Mouse (Mus musculus) lung, embryonic 14.5 days (tissue): ENCODE results near the gene Plaur. TPM values are rescaled to one million over a fixed set of nuclear protein-coding genes. Genes with fewer than 3 reads are reported as not detected.

Source experiments
- ATAC-seq: fragments of 200-750 bp; cut with Nextera tagmentation; 2 replicates; pipeline ENCODE4 v1.8.0; 2017; ENCODE audit warnings: mild to moderate bottlenecking, moderate TSS enrichment, moderate library complexity; ENCODE audit not compliant: insufficient read depth
- DNase-seq: peaks from one replicate; pipeline ENCODE4 v3.0.0-alpha.2; 2015
- H3K27ac ChIP-seq: fragments of 300-500 bp; sonication (generic); 2 replicates; pipeline ENCODE4 v1.5.1; 2014; ENCODE audit warnings: low read depth, mild to moderate bottlenecking, moderate library complexity
- H3K27me3 ChIP-seq: fragments of 300-500 bp; sonication (generic); 2 replicates; pipeline ENCODE4 v1.6.1; 2014; ENCODE audit warnings: low read length, control low read depth; ENCODE audit not compliant: insufficient read depth
- H3K36me3 ChIP-seq: fragments of 300-500 bp; sonication (generic); 2 replicates; pipeline ENCODE4 v1.6.1; 2014; ENCODE audit warnings: control low read depth; ENCODE audit not compliant: insufficient read depth
- H3K4me1 ChIP-seq: fragments of 300-500 bp; sonication (generic); 2 replicates; pipeline ENCODE4 v1.6.1; 2014; ENCODE audit warnings: antibody characterized with exemption, control low read depth; ENCODE audit not compliant: insufficient read depth
- H3K4me2 ChIP-seq: fragments of 300-500 bp; sonication (generic); 2 replicates; pipeline ENCODE4 v1.6.1; 2014; ENCODE audit warnings: mild to moderate bottlenecking
- H3K4me3 ChIP-seq: fragments of 300-500 bp; sonication (generic); 2 replicates; pipeline ENCODE4 v1.5.1; 2014; ENCODE audit warnings: low read depth, low read length
- H3K9ac ChIP-seq: fragments of 300-500 bp; sonication (generic); 2 replicates; pipeline ENCODE4 v1.6.1; 2014
- H3K9me3 ChIP-seq: fragments of 300-500 bp; sonication (generic); 2 replicates; pipeline ENCODE4 v1.6.1; 2016; ENCODE audit warnings: low read depth, low read length, control low read depth
- CTCF ChIP-seq: IDR thresholded peaks from 2 replicates; pipeline ENCODE4 v1.5.1; 2016; ENCODE audit warnings: antibody characterized with exemption, low read depth
- WGBS: fragments of 180-500 bp; shearing (Covaris S2); extraction: QIAGEN DNeasy Blood & Tissue Kit; methylation state at CpG from one replicate; pipeline ENCODE4 v1.1.7; 2014; 5-methylcytosine and 5-hydroxymethylcytosine counted together
- polyA plus RNA-seq: library from polyadenylated mRNA; unstranded; fragments of >200 nt; fragmentation: Nextera tagmentation; extraction: Ambion mirVana; gene quantifications from 2 replicates; pipeline ENCODE4 v1.2.1, GENCODE M21; 2014

Gene Plaur
- polyA plus RNA-seq, 1 experiment from 2014 or later, result 18.1 TPM

DNA sequence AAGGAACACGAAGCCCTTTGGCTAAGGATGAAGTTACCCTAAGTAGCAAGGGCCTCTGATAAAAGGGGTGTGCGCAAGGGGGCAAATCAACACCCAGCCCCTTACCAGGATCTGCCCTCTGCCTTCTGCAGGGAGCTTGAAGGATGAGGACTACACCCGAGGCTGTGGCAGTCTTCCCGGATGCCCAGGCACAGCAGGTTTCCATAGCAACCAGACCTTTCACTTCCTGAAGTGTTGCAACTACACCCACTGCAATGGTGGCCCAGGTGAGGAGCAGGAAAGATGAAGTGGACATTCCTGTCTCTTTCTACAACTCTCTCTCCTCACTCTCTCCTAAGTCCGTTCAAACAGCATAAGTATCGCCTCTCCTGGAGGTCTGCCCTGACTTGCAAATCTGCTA is 10.2 kb downstream of the Plaur start:
- no peaks in the 10 kb centered on the region; the same call in 1 of the 2 replicates for H3K9me3 ChIP-seq
- 72% methylated on average over 6 of the region's 6 CpGs for WGBS
- H3K9ac ChIP-seq, result no peak overlapping the region
- TF ChIP-seq CTCF, result no peak
- H3K27ac ChIP-seq, result no peak overlapping the region
- DNase-seq (peak; percentile 43), ATAC-seq (no peak)
- H3K4me1 ChIP-seq, result no peaks in the 10 kb centered on the region
- H3K27me3 ChIP-seq, result no peaks in the 10 kb centered on the region
- no peak overlapping the region for H3K4me3 ChIP-seq
- peaks cover 25% of the 10 kb centered on the region for H3K36me3 ChIP-seq
- no peak overlapping the region for H3K4me2 ChIP-seq

DNA sequence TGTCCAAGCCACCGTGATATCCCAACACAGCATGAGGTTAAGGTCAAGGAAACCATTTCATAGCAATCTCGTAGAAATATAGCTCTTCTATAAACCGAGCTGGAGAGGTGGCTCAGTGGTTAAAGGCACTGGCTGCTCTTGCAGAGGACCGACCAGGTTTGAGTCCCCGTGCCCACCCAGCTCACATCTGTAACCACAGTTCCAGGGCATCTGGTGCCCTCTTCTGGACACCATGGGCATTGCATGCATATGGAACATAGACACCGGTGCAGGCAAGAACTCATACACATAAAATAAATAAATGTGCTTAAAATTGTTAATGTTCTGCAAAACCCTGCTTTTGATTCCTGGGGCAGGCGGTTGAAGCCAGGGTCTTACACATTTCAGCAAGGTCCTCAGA is 10.7 kb downstream of the Plaur start:
- peak; percentile 58 for DNase-seq
- H3K9ac ChIP-seq, result no peak overlapping the region

GRCm38 (mm10) chr7:24473913-24474529 is 11.7 kb downstream of the Plaur start:
- Histone ChIP-seq H3K27ac (no peak overlapping the region), H3K4me2 (no peak overlapping the region), H3K9ac (no peak overlapping the region), H3K9me3 (no peaks in the 10 kb centered on the region; the same call in 1 of the 2 replicates), H3K4me3 (no peak overlapping the region), H3K36me3 (peaks cover 22% of the 10 kb centered on the region), H3K4me1 (no peaks in the 10 kb centered on the region), H3K27me3 (no peaks in the 10 kb centered on the region)
- TF ChIP-seq CTCF, result peak; percentile 88
- WGBS, result 57% methylated on average over 10 of the region's 10 CpGs
- DNase-seq, result peak; percentile 77
- 0 out of 2 replicates have a peak, but pooled peaks have one; percentile 41 for ATAC-seq

More for the DNA sequence above, 10.7 kb downstream of the Plaur start:
- WGBS, result 76% methylated on average over 7 of the region's 7 CpGs
- H3K4me3 ChIP-seq, result no peak overlapping the region
- H3K27me3 ChIP-seq, result no peaks in the 10 kb centered on the region
- no peaks in the 10 kb centered on the region; the same call in 1 of the 2 replicates for H3K9me3 ChIP-seq
- no peak for ATAC-seq
- no peak overlapping the region for H3K27ac ChIP-seq
- peak; percentile 77 for TF ChIP-seq CTCF
- no peaks in the 10 kb centered on the region for H3K4me1 ChIP-seq
- H3K4me2 ChIP-seq, result no peak overlapping the region
- peaks cover 25% of the 10 kb centered on the region for H3K36me3 ChIP-seq

DNA sequence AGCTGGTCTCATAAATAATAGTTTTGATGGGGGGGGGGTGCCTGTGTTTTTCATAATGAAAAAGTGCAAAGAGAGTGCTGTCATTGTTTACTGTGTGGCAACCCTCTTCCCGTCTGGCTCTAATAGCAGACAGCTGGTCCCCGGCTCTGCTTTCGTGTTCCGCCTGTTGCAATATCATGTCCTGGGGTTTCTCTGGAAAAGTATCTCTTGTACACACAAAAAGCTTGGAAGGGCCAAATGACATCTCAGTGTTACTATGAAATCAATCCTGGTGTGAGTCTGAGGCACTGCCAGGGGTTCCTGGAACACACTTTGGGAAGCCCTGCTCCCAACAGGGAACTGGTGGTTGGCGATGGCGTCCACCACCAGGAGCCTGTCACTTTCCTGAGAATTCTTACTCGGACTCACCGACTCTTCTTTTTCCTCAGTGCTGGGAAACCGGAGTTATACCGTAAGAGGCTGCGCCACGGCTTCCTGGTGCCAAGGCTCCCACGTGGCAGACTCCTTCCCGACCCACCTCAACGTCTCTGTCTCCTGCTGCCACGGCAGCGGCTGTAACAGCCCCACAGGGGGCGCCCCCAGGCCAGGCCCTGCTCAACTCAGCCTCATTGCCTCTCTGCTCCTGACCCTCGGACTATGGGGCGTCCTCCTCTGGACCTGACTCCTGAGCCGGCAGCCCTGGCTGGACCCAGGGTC is 12.7 kb downstream of the Plaur start:
- H3K4me3 ChIP-seq, result no peak overlapping the region
- H3K27me3 ChIP-seq, result no peaks in the 10 kb centered on the region
- DNase-seq (no peak), ATAC-seq (no peak)
- no peak overlapping the region for H3K4me2 ChIP-seq
- no peaks in the 10 kb centered on the region for H3K4me1 ChIP-seq
- peaks cover 20% of the 10 kb centered on the region for H3K36me3 ChIP-seq
- peak; percentile 19; the same call in 1 of the 2 replicates for TF ChIP-seq CTCF
- H3K27ac ChIP-seq, result no peak overlapping the region
- no peaks in the 10 kb centered on the region; the same call in 1 of the 2 replicates for H3K9me3 ChIP-seq
- H3K9ac ChIP-seq, result no peak overlapping the region
- WGBS, result 48% methylated on average over 21 of the region's 21 CpGs

DNA sequence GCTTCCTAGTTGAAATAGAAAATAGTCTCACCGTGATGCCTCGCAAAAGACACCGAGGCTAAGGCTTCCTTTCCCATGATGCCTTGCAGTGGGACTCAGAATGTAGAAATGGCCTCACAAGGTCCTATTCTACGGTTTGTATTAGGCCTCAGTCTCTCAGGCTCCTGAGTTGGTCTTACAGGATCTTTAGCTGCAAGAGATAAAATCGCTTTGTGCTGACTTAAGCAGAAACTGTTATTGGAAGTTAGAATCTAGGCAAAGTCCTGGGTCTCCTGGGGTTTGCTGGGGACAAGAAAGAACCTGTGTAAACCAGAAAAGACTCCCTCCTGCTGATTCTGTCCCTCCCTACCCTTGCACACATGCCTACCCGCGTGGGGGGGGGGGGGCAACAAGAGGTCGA is 14.1 kb downstream of the Plaur start:
- ATAC-seq (no peak), DNase-seq (no peak)
- Histone ChIP-seq H3K4me3 (no peak overlapping the region), H3K36me3 (peaks cover 20% of the 10 kb centered on the region), H3K4me2 (no peak overlapping the region), H3K9ac (no peak overlapping the region), H3K9me3 (no peaks in the 10 kb centered on the region; the same call in 1 of the 2 replicates), H3K27me3 (peaks cover 7% of the 10 kb centered on the region), H3K27ac (no peak overlapping the region), H3K4me1 (no peaks in the 10 kb centered on the region; the same call in 1 of the 2 replicates)
- no peak for TF ChIP-seq CTCF
- 76% methylated on average over 8 of the region's 8 CpGs for WGBS

GRCm38 (mm10) chr7:24476856-24477255 is 14.6 kb downstream of the Plaur start:
- no peak overlapping the region for H3K27ac ChIP-seq
- ATAC-seq (no peak), DNase-seq (no peak)
- no peak overlapping the region for H3K4me3 ChIP-seq
- H3K27me3 ChIP-seq, result peaks cover 11% of the 10 kb centered on the region
- H3K4me1 ChIP-seq, result no peaks in the 10 kb centered on the region; the same call in 1 of the 2 replicates
- H3K9me3 ChIP-seq, result no peaks in the 10 kb centered on the region; the same call in 1 of the 2 replicates
- peaks cover 18% of the 10 kb centered on the region for H3K36me3 ChIP-seq
- WGBS, result 85% methylated on average over 7 of the region's 7 CpGs
- TF ChIP-seq CTCF, result no peak
- H3K9ac ChIP-seq, result no peak overlapping the region
- no peak overlapping the region for H3K4me2 ChIP-seq

GRCm38 (mm10) chr7:24478911-24479310 is 16.6 kb downstream of the Plaur start:
- Histone ChIP-seq H3K27ac (no peak overlapping the region), H3K9ac (no peak overlapping the region), H3K4me3 (no peak overlapping the region), H3K36me3 (0 out of 2 replicates have a peak, but pooled peaks cover 8% of the 10 kb centered on the region), H3K4me2 (no peak overlapping the region), H3K4me1 (no peaks in the 10 kb centered on the region; the same call in 1 of the 2 replicates), H3K27me3 (peaks cover 27% of the 10 kb centered on the region), H3K9me3 (no peaks in the 10 kb centered on the region)
- ATAC-seq (no peak), DNase-seq (no peak)
- TF ChIP-seq CTCF, result no peak
- WGBS, result 79% methylated on average over 5 of the region's 5 CpGs
